Mouse (Mus musculus): ENCODE measurements around the gene Ufd1. TPM values are rescaled to one million over a fixed set of nuclear protein-coding genes. Genes with fewer than 3 reads are reported as not detected.

Gene Ufd1
- total RNA-seq (2023; ENCODE audit: inconsistent age), result 89.9 to 110 TPM (median 101 TPM) in 4 replicates

DNA sequence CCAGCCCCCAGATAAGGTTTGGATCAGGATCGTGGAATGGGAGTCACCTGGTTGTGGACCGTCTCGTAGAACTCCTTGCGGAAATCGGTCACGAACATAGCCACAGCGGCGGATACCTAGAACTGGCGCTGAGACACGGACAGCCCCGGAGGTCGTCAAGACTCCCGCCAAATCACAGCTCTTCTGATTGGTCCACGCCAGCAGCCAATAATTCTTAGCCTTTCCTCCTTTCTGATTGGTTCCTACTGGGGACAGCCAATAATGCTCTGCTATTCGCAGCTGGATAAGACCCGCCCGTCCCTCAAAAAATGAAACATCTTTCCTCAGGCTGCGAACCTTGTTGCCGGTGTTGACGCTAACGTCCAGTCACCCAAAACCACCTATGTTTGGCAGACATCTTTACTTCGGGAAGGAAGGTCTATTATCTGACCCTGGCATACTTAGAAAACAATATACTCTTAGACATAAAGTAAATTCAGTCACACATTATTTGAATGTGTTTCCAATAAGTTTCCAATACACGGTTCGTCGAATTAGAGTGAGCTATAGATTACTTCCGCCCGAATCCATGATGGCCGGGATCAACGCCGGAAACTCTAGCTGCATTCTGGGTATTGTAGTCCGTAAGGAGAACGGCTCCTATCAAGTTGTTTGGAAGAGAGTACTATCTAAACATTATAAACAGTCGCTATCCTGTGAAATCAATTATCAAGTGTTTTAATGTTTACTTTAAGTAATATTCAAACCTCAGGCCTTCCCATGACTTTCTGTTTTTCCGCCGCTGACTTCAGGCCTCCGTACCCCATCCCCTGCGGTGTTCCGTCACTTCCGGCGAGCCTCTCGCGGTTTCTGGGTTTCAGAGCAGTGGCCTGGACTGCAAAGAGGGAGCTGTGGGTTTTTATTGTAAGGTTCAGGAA lies at the start of gene Ufd1, which contains the start of gene Cdc45:
TSS of gene Ufd1 (plus strand) at position 312 of the 917 bp plus-strand sequence.
TSS of gene Cdc45 (minus strand) at position 520 of the 917 bp plus-strand sequence.

DNA sequence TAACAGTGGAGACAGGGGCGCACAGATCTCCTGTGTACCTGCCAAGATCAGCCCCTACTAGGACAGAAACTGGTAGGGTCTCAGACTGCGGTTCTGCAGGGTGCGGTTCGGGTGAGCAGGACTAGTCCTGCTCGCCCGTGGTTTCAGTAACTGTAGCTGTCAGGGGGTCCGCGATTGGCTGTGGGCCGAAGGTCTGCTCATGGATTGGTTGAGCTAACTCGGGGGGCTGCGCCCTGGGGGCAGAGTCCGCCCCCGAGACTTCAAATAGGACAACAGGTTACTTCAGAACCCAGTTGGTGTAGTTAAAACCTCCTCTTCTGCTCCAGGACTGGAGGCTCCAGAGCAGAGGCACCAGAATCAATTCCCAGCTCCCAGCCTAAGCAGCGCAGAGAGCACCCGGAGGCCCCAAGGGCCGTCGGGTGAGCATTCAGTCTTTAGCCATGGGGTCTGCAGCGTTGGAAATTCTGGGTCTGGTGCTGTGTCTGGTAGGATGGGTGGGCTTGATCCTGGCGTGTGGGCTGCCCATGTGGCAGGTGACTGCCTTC lies 35.0 kb upstream of the Ufd1 start, which contains the start of gene Cldn5:
TSS of gene Cldn5 (plus strand) at position 292 of the 545 bp plus-strand sequence.

GRCm38 (mm10) chr16:18836468-18837208 lies 25.1 kb downstream of the Ufd1 start, which contains the start of the genes 2510002D24Rik and Gm28539:
2510002D24Rik (plus strand) TSS chr16:18836578.
Gm28539 (plus strand) TSS chr16:18836584.

DNA sequence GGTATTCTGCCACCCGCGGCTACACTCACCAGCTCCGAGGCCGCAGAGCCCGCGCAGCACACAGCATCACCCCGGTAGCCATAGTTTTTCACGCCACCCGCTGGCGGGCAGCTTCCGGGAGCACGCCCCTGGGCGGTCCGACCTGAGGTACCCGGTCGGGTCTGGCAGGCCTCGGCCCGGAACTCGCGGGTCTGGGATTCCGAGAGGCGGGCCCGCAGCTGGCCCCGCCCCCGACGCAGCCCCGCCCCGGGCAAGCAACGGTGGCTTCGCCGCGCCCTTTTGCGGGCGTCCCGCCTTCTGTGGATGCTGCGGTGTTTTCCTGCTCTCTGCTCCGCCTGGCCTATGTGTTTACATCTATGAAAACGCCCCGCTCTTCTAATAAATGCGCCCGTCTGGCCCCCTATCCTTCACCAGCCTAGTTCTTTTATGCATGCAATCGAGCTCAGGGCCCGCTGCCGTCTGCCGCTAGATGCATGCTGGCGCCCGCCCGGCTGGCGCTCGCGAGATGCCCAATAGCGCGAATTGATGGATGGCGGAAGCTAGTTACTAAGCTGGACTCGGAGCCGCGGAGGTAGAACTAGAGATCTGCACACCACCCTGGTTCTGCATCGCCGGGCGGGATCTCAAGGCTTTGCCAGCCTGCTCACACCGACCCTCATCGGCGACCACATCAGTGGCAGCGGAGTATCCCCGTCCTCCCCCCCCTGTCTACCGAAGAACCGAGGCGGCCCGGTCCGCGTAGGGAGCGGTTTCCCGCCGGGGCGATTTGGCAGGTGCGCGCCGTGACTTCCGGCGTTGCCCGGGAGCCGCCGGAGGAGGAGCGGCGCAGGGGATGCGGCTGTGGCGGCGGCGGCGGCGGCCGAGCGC lies 65.1 kb downstream of the Ufd1 start, which contains the start of the genes Mrpl40 and Hira:
TSS of gene Mrpl40 (minus strand) at position 421 of the 867 bp plus-strand sequence.
TSS of gene Hira (plus strand) at position 596 of the 867 bp plus-strand sequence.

Other genes with a start within 250 kb of the Ufd1 start
- not detected in 4 replicates for gene Tbx1, start 221.1 kb upstream of the Ufd1 start, total RNA-seq (2023; ENCODE audit: inconsistent age)
- gene Gp1bb, start 189.4 kb upstream of the Ufd1 start, total RNA-seq (2023; ENCODE audit: inconsistent age), result not detected in 4 replicates
- 0.26 TPM in 1 of 4 replicates, not detected in the others for gene Gm49601, start 185.4 kb upstream of the Ufd1 start, total RNA-seq (2023; ENCODE audit: inconsistent age)
- not detected in 4 replicates for gene Sept5, start 181.8 kb upstream of the Ufd1 start, total RNA-seq (2023; ENCODE audit: inconsistent age)
- gene Cldn5, start 34.9 kb upstream of the Ufd1 start, total RNA-seq (2023; ENCODE audit: inconsistent age), result not detected in 4 replicates
- 3.0 to 5.0 TPM (median 4.2 TPM) in 4 replicates for gene Cdc45, start 208 bp downstream of the Ufd1 start, total RNA-seq (2023; ENCODE audit: inconsistent age)
- 37.6 to 51.1 TPM (median 40.1 TPM) in 4 replicates for gene 2510002D24Rik, start 24.8 kb downstream of the Ufd1 start, total RNA-seq (2023; ENCODE audit: inconsistent age)
- 1.4 to 10.6 TPM (median 4.7 TPM) in 3 of 4 replicates, not detected in the other for gene Gm28539, start 24.8 kb downstream of the Ufd1 start, total RNA-seq (2023; ENCODE audit: inconsistent age)
- gene Mrpl40, start 65.1 kb downstream of the Ufd1 start, total RNA-seq (2023; ENCODE audit: inconsistent age), result 31.2 to 36.1 TPM (median 34.7 TPM) in 4 replicates
- 69.5 to 78.8 TPM (median 73.5 TPM) in 4 replicates for gene Hira, start 65.3 kb downstream of the Ufd1 start, total RNA-seq (2023; ENCODE audit: inconsistent age)